Mouse (Mus musculus) midbrain, embryonic 13.5 days (tissue): Measurements from ENCODE around the gene Slc11a1. TPM values are rescaled to one million over a fixed set of nuclear protein-coding genes. Genes with fewer than 3 reads are reported as not detected.
A peak's percentile ranks its signal among the peaks of the same experiment; 100 is the strongest.
"Not testable (repeated sequence)": the region's sequence is repeated elsewhere in the genome, so short reads cannot be mapped to it uniquely, and the experiment has no call there.

Experiments
- ATAC-seq: fragments of 200-750 bp; cut with Nextera tagmentation; 2 replicates; pipeline ENCODE4 v1.8.0; 2017; ENCODE audit warnings: mild to moderate bottlenecking, moderate TSS enrichment, moderate library complexity
- H3K27ac ChIP-seq: fragments of 300-500 bp; sonication (generic); 2 replicates; pipeline ENCODE4 v1.5.1; 2015; ENCODE audit warnings: inconsistent platforms, mild to moderate bottlenecking, moderate library complexity
- H3K27me3 ChIP-seq: fragments of 300-500 bp; sonication (generic); 2 replicates; pipeline ENCODE4 v1.6.1; 2015; ENCODE audit warnings: mild to moderate bottlenecking, inconsistent platforms
- H3K36me3 ChIP-seq: fragments of 300-500 bp; sonication (generic); 2 replicates; pipeline ENCODE4 v1.6.1; 2015; ENCODE audit warnings: mild to moderate bottlenecking, inconsistent platforms
- H3K4me1 ChIP-seq: fragments of 300-500 bp; sonication (generic); replicated peaks from 2 replicates; pipeline ENCODE4 v1.6.1; 2015; ENCODE audit warnings: inconsistent platforms
- H3K4me2 ChIP-seq: fragments of 300-500 bp; sonication (generic); replicated peaks from 2 replicates; pipeline ENCODE4 v1.6.1; 2015; ENCODE audit warnings: moderate library complexity, mild to moderate bottlenecking, inconsistent platforms
- H3K4me3 ChIP-seq: fragments of 300-500 bp; sonication (generic); replicated peaks from 2 replicates; pipeline ENCODE4 v1.5.1; 2015; ENCODE audit warnings: mild to moderate bottlenecking, inconsistent platforms
- H3K9ac ChIP-seq: fragments of 300-500 bp; sonication (generic); replicated peaks from 2 replicates; pipeline ENCODE4 v1.6.1; 2015; ENCODE audit warnings: mild to moderate bottlenecking, inconsistent platforms
- H3K9me3 ChIP-seq: fragments of 300-500 bp; sonication (generic); 2 replicates; pipeline ENCODE4 v1.6.1; 2016; ENCODE audit warnings: mild to moderate bottlenecking, inconsistent platforms
- WGBS: fragments of 180-500 bp; shearing (Covaris S2); methylation state at CpG from one replicate; pipeline ENCODE4 v1.1.7; 2015; 5-methylcytosine and 5-hydroxymethylcytosine counted together
- polyA plus RNA-seq: library from polyadenylated mRNA; unstranded; fragments of >200 nt; fragmentation: Nextera tagmentation; extraction: Ambion mirVana; gene quantifications from 2 replicates; pipeline ENCODE4 v1.2.1, GENCODE M21; 2015

Gene Slc11a1
- polyA plus RNA-seq = 0.94 and 2.9 TPM in 2 replicates

GRCm38 (mm10) chr1:74374980-74375379, at the start of gene Slc11a1:
Gene Slc11a1, plus strand, starts transcription at chr1:74375195.
- ATAC-seq = no peak
- Histone ChIP-seq H3K4me3 (no peak within 1 kb of the TSS), H3K4me1 (no peaks in the 10 kb centered on the region), H3K27me3 (no peaks in the 10 kb centered on the region), H3K9me3 (no peaks in the 10 kb centered on the region), H3K9ac (no peak within 1 kb of the TSS), H3K27ac (no peak within 1 kb of the TSS), H3K36me3 (no peaks in the 10 kb centered on the region), H3K4me2 (no peak within 1 kb of the TSS)
- 73% methylated on average over 8 of the region's 8 CpGs for WGBS

GRCm38 (mm10) chr1:74326916-74327315, 48.1 kb upstream of the Slc11a1 start:
- not testable (repeated sequence) for H3K27me3 ChIP-seq

GRCm38 (mm10) chr1:74329899-74330431, 45.0 kb upstream of the Slc11a1 start:
- WGBS = 80% methylated on average over 7 of the region's 7 CpGs
- Histone ChIP-seq H3K4me3 (no peak overlapping the region), H3K9ac (no peak overlapping the region), H3K4me1 (peaks cover 33% of the 10 kb centered on the region), H3K27ac (no peak overlapping the region; the same call in 1 of the 2 replicates), H3K27me3 (no peaks in the 10 kb centered on the region), H3K9me3 (no peaks in the 10 kb centered on the region), H3K36me3 (peaks cover 6% of the 10 kb centered on the region), H3K4me2 (no peak overlapping the region)
- ATAC-seq = no peak

More at GRCm38 (mm10) chr1:74326916-74327315, 48.1 kb upstream of the Slc11a1 start:
- WGBS = 68% methylated on average over 2 of the region's 2 CpGs
- peaks cover 12% of the 10 kb centered on the region for H3K4me1 ChIP-seq
- not testable (repeated sequence) for ATAC-seq, H3K4me3 ChIP-seq, H3K9ac ChIP-seq, H3K27ac ChIP-seq, H3K36me3 ChIP-seq, H3K9me3 ChIP-seq, H3K4me2 ChIP-seq

- no peak for ATAC-seq
- 79% methylated on average over 4 of the region's 4 CpGs for WGBS
- H3K27ac ChIP-seq = peak overlapping the region; percentile 81
Observed at GRCm38 (mm10) chr1:74331046-74331681, 43.8 kb upstream of the Slc11a1 start.

DNA sequence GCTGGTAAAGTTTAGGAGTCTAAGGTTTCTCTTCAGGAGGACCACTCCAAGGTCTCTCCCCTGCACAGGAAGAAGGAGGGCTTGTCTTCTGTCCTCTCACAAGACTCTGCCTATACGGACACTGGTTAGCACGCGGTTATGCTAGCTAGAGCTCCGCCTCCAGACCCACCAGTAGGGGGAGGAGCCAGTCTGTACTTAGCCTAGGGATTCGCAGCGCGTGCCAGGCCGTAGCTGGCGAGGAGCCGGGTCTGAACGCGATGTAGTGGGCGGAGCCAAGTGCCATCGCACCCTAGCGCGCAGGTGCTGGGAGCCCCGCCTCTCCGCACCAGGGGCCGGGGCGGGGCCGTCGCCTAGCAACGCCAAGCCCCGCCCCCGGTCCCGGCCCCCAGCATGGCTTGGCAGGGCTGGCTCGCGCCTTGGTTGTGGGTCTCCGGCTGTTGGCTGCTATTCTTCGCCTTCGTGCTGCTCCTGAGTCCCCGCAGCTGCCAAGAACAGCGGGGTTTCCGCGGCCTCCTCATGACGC, 42.7 kb upstream of the Slc11a1 start:
- Histone ChIP-seq H3K36me3 (peaks cover 6% of the 10 kb centered on the region), H3K4me1 (peaks cover 41% of the 10 kb centered on the region), H3K27ac (peak overlapping the region; percentile 81), H3K9ac (peak overlapping the region; percentile 69), H3K9me3 (no peaks in the 10 kb centered on the region), H3K4me3 (peak overlapping the region; percentile 51), H3K4me2 (peak overlapping the region; percentile 67), H3K27me3 (no peaks in the 10 kb centered on the region)
- under 1% methylated on average over 36 of the region's 36 CpGs for WGBS
- ATAC-seq = peak; percentile 98

More at GRCm38 (mm10) chr1:74331046-74331681, 43.8 kb upstream of the Slc11a1 start:
- Histone ChIP-seq H3K4me2 (no peak overlapping the region), H3K9ac (no peak overlapping the region), H3K9me3 (no peaks in the 10 kb centered on the region), H3K4me1 (peaks cover 41% of the 10 kb centered on the region), H3K36me3 (peaks cover 6% of the 10 kb centered on the region), H3K4me3 (no peak overlapping the region), H3K27me3 (no peaks in the 10 kb centered on the region)

- Histone ChIP-seq H3K4me1 (peaks cover 41% of the 10 kb centered on the region), H3K36me3 (peaks cover 6% of the 10 kb centered on the region), H3K9me3 (no peaks in the 10 kb centered on the region), H3K9ac (peak overlapping the region; percentile 69), H3K4me2 (peak overlapping the region; percentile 67), H3K4me3 (peak overlapping the region; percentile 51), H3K27ac (peak overlapping the region; percentile 81), H3K27me3 (no peaks in the 10 kb centered on the region)
- ATAC-seq = peak; percentile 4; the same call in 1 of the 2 replicates
- 4% methylated on average over 9 of the region's 9 CpGs for WGBS
Observed at GRCm38 (mm10) chr1:74332930-74333329, 42.1 kb upstream of the Slc11a1 start.

GRCm38 (mm10) chr1:74334607-74335006, 40.4 kb upstream of the Slc11a1 start:
- Histone ChIP-seq H3K27me3 (no peaks in the 10 kb centered on the region), H3K4me2 (no peak overlapping the region), H3K4me3 (no peak overlapping the region), H3K27ac (no peak overlapping the region), H3K36me3 (no peaks in the 10 kb centered on the region), H3K4me1 (peaks cover 45% of the 10 kb centered on the region), H3K9ac (no peak overlapping the region), H3K9me3 (no peaks in the 10 kb centered on the region)
- WGBS = 79% methylated on average over 3 of the region's 3 CpGs
- ATAC-seq = no peak

GRCm38 (mm10) chr1:74335033-74335432, 40.0 kb upstream of the Slc11a1 start:
- no peak overlapping the region for H3K27ac ChIP-seq
- WGBS = 64% methylated on average over 4 of the region's 4 CpGs
- peaks cover 41% of the 10 kb centered on the region for H3K4me1 ChIP-seq
- no peak overlapping the region for H3K4me2 ChIP-seq
- H3K9me3 ChIP-seq = no peaks in the 10 kb centered on the region
- no peak for ATAC-seq
- H3K9ac ChIP-seq = no peak overlapping the region
- H3K36me3 ChIP-seq = no peaks in the 10 kb centered on the region
- no peak overlapping the region for H3K4me3 ChIP-seq
- no peaks in the 10 kb centered on the region for H3K27me3 ChIP-seq

DNA sequence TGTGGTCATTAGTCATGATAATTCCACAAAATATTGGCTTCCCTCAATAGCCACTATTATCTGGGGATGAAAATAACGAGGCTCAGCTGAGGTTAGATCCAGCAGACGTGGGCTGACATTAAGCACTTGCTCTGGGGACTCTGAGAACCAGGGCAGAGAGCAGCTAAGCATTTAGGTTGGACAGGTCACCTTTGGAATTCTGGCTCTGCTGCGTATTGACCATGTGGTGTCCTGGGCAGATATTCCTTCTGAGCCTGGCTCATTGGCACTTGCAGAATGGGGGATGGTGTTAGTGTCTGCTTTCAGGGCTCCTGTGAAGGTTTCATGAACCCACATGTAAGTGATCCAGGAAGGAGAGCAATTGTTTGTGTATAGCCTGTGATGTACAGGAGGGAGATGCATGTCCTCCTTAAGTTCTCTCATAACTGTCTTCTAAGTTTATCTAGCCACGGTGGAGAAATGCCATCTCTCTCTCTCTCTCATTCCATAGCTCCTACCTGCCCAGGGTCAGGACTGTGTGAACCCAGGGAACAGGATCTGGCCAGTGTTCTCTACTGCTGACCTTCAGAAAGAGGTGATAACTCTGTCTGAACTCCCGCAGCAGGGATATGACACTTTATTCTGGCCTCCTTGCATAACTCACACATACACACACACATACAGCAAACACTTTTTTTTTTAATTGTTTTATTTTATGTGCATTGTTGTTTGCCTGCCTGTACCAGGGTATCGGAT, 39.4 kb upstream of the Slc11a1 start:
- no peak overlapping the region for H3K9ac ChIP-seq
- H3K27me3 ChIP-seq = no peaks in the 10 kb centered on the region
- no peak overlapping the region for H3K4me2 ChIP-seq
- WGBS = 73% methylated on average over 6 of the region's 6 CpGs
- no peak overlapping the region for H3K27ac ChIP-seq
- no peak for ATAC-seq
- peaks cover 37% of the 10 kb centered on the region for H3K4me1 ChIP-seq
- no peak overlapping the region for H3K4me3 ChIP-seq
- H3K9me3 ChIP-seq = no peaks in the 10 kb centered on the region
- no peaks in the 10 kb centered on the region for H3K36me3 ChIP-seq

DNA sequence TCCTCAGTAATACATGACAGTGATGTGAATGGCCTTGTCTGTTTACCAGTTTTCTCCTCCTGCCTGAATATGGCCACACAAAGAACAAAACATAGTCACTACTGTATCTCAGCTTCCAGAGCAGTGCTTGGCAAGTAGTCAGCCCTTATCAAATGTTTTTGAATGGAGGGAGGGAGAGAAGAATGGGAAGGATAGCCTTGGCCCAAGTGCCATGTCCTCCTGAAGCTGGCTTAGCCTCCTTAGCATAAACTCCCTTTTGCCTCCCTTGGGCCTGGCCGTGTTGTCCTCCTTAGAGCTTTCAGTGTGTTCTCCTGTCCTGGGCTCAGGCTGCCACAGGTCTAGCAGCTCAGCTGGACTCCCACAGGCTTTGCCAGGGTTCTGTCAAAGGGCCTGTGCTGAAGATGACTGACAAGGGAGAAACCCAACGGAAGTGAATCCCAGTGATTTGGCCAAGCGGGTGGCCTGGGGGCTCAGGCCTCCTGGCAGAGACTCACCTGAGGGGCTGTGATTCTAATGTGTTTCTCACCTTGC, 37.7 kb upstream of the Slc11a1 start:
- peaks cover 31% of the 10 kb centered on the region for H3K4me1 ChIP-seq
- ATAC-seq = no peak
- no peaks in the 10 kb centered on the region for H3K36me3 ChIP-seq
- no peak overlapping the region for H3K9ac ChIP-seq
- WGBS = 84% methylated on average over 3 of the region's 3 CpGs
- no peak overlapping the region for H3K27ac ChIP-seq
- no peaks in the 10 kb centered on the region for H3K9me3 ChIP-seq
- no peaks in the 10 kb centered on the region for H3K27me3 ChIP-seq
- H3K4me3 ChIP-seq = no peak overlapping the region
- H3K4me2 ChIP-seq = no peak overlapping the region

- peaks cover 31% of the 10 kb centered on the region for H3K4me1 ChIP-seq
- WGBS = 89% methylated on average over 5 of the region's 5 CpGs
- no peaks in the 10 kb centered on the region for H3K27me3 ChIP-seq
- no peak overlapping the region for H3K4me3 ChIP-seq
- no peak overlapping the region for H3K27ac ChIP-seq
- H3K4me2 ChIP-seq = no peak overlapping the region
- peak; percentile 28; the same call in 1 of the 2 replicates for ATAC-seq
- H3K36me3 ChIP-seq = no peaks in the 10 kb centered on the region
- H3K9ac ChIP-seq = no peak overlapping the region
- no peaks in the 10 kb centered on the region for H3K9me3 ChIP-seq
Observed at GRCm38 (mm10) chr1:74338013-74338412, 37.0 kb upstream of the Slc11a1 start.

GRCm38 (mm10) chr1:74338626-74339025, 36.4 kb upstream of the Slc11a1 start:
- H3K36me3 ChIP-seq = no peaks in the 10 kb centered on the region
- H3K27ac ChIP-seq = no peak overlapping the region
- no peaks in the 10 kb centered on the region for H3K27me3 ChIP-seq
- H3K4me3 ChIP-seq = no peak overlapping the region
- peaks cover 29% of the 10 kb centered on the region for H3K4me1 ChIP-seq
- no peak overlapping the region for H3K4me2 ChIP-seq
- no peak overlapping the region for H3K9ac ChIP-seq
- no peak for ATAC-seq
- WGBS = 79% methylated on average over 3 of the region's 4 CpGs
- no peaks in the 10 kb centered on the region for H3K9me3 ChIP-seq
